Mouse (Mus musculus) heart, adult 2 months (tissue): ENCODE measurements at regions not wholly inside any gene's neighbourhood (a gene's known extent, or its start where the extent isn't known, plus 50 kb on each side); places are given as distances from the start of the nearest gene placed in this dataset.
A peak's percentile ranks its signal among the peaks of the same experiment; 100 is the strongest.

Source experiments
- DNase-seq, 2 experiments: peaks; one replicate each; pipeline ENCODE4 v3.0.0; 2021
- H3K27ac ChIP-seq: fragments of 200-600 bp; 2 replicates; pipeline ENCODE4 v1.8.1; 2022
- H3K27me3 ChIP-seq: fragments of 200-500 bp; 2 replicates; pipeline ENCODE4 v1.6.1; 2012; ENCODE audit warnings: mild to moderate bottlenecking, low read length, inconsistent platforms, mixed read lengths; ENCODE audit not compliant: control insufficient read depth, insufficient read depth
- H3K36me3 ChIP-seq: fragments of 200-500 bp; 2 replicates; pipeline ENCODE4 v1.6.1; 2012; ENCODE audit warnings: low read length, inconsistent platforms; ENCODE audit not compliant: control insufficient read depth, insufficient read depth
- H3K4me1 ChIP-seq: fragments of 200-500 bp; 2 replicates; pipeline ENCODE4 v1.6.1; 2011; ENCODE audit warnings: low read length; ENCODE audit not compliant: control insufficient read depth, insufficient read depth
- H3K4me3 ChIP-seq: fragments of 200-600 bp; 2 replicates; pipeline ENCODE4 v1.8.1; 2022
- H3K79me2 ChIP-seq: fragments of 200-500 bp; replicated peaks from 2 replicates; pipeline ENCODE4 v1.6.1; 2012; ENCODE audit warnings: mild to moderate bottlenecking, inconsistent platforms, low read length, moderate library complexity, mixed read lengths; ENCODE audit not compliant: control insufficient read depth, insufficient read depth
- H3K9ac ChIP-seq: fragments of 200-500 bp; 2 replicates; pipeline ENCODE4 v1.6.1; 2012; ENCODE audit warnings: low read depth, mild to moderate bottlenecking, control low read depth, inconsistent platforms, low read length, mixed read lengths
- CTCF ChIP-seq: fragments of 200-600 bp; IDR thresholded peaks from 2 replicates; pipeline ENCODE4 v1.8.1; 2022; ENCODE audit warnings: antibody characterized with exemption, mild to moderate bottlenecking, moderate library complexity
- EP300 ChIP-seq: fragments of 200-500 bp; IDR thresholded peaks from 2 replicates; pipeline ENCODE4 v1.6.1; 2011; ENCODE audit warnings: low read depth, low read length, control low read depth; ENCODE audit not compliant: insufficient read depth
- POLR2A ChIP-seq: fragments of 200-500 bp; IDR thresholded peaks from 2 replicates; pipeline ENCODE4 v1.6.1; 2011; ENCODE audit warnings: mild to moderate bottlenecking, low read depth, low read length, control low read depth; ENCODE audit not compliant: insufficient read depth
- WGBS: fragments of 180-500 bp; shearing (Covaris S2); methylation state at CpG from one replicate; pipeline ENCODE4 v1.1.7; 2018; 5-methylcytosine and 5-hydroxymethylcytosine counted together
- intact Hi-C: fragments of 180-260 bp; cut with DNase I; formaldehyde crosslinking; loops from one replicate; pipeline ENCODE4 v1.15.1; 2025

- H3K36me3 ChIP-seq: no peaks in the 10 kb centered on the region
- H3K27me3 ChIP-seq: no peaks in the 10 kb centered on the region
- no peaks in the 10 kb centered on the region for H3K4me1 ChIP-seq
- H3K27ac ChIP-seq: no peak overlapping the region
- WGBS: 89% methylated on average over 1 of the region's 1 CpGs
- no peak overlapping the region for H3K4me3 ChIP-seq
- TF ChIP-seq EP300 (no peak), POLR2A (no peak), CTCF (no peak)
- no peak overlapping the region for H3K9ac ChIP-seq
- no peaks in the 10 kb centered on the region for H3K79me2 ChIP-seq
- intact Hi-C loops: no loop called here
- DNase-seq: no peak
Measured at GRCm38 (mm10) chr15:67412394-67412793, 911.7 kb upstream of the Lrrc6 start.

DNA sequence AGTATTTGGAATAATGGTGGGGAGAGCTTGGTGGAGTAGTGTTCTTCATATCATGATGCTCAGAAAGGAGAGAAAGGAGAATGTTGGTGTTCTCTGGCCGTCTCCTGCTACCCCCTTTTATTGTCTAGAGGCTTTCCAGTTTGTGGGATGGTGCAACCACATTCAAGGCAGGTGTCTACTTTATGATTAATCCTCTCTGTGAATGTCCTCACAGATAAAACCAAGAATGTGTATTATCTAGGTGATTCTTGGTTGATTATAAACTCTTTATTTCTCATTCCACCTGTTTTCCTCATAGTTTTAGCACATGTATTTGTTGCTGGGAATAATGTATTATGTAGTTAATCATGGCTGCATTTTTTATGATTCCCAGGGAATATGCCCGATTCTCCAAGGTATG, 910.9 kb upstream of the Lrrc6 start:
- WGBS: 93% methylated on average over 2 of the region's 2 CpGs
- Histone ChIP-seq H3K4me1 (no peaks in the 10 kb centered on the region), H3K9ac (no peak overlapping the region), H3K79me2 (no peaks in the 10 kb centered on the region), H3K36me3 (no peaks in the 10 kb centered on the region), H3K27me3 (no peaks in the 10 kb centered on the region), H3K4me3 (no peak overlapping the region), H3K27ac (no peak overlapping the region)
- DNase-seq: no peak
- TF ChIP-seq EP300 (no peak), POLR2A (no peak)
- intact Hi-C loops: no loop called here

DNA sequence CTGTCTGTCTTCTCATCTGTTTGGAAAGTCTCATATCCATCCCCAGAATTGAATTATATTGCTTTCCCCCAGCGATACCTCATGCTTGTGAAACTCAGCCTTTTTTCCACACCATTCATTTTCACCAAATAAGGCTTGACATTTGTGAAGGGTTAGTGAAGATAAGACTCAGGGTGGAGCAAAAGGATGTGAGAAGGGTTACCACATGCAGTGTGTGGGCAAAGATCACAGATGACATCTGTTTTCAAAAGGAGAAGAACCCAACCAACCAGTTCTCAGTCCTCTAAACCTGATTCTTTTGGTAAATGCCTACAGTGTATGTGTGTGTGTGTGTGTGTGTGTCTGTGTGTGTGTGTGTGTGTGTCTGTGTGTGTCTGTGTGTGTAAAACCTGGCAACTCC, 909.3 kb upstream of the Lrrc6 start:
- Histone ChIP-seq H3K36me3 (no peaks in the 10 kb centered on the region), H3K4me1 (no peaks in the 10 kb centered on the region), H3K9ac (no peak overlapping the region), H3K4me3 (no peak overlapping the region), H3K27ac (no peak overlapping the region), H3K27me3 (no peaks in the 10 kb centered on the region), H3K79me2 (no peaks in the 10 kb centered on the region)
- 75% methylated on average over 1 of the region's 1 CpGs for WGBS
- intact Hi-C loops: no loop called here
- TF ChIP-seq POLR2A (no peak), CTCF (no peak), EP300 (no peak)
- no peak for DNase-seq

DNA sequence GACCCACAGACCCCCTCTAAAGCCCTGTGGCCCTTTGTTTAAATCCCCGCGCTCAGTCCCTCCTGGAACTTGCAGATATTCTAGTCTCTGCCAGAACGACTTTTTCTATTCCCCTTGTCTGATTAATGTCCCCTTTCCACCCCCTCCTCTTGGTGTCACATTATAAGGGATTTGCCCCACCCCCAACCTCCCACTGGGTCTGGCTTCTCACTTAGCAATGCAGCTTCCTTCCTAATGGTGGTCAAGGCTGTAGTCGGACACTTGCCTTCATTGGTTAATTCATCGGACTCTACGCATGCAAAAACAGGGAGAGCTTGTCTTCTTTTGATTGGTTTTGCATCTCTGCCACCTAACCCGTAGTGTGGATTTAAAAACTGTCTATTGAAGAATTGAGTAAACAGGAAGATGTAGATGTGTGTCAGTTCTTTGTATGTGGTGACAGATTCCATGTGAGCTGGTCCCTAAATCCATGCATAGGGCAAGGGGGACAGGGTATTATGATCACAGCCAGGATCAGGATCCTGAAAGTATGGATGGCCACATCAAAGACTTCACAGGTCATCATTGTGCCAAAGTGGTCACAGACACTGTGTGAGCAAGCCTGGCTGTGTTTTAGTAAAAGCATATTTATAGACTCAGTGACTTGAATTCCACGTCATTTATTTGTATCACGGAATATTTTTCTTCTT, 908.3 kb upstream of the Lrrc6 start:
- Histone ChIP-seq H3K4me1 (no peaks in the 10 kb centered on the region), H3K27ac (no peak overlapping the region), H3K9ac (no peak overlapping the region), H3K36me3 (no peaks in the 10 kb centered on the region), H3K27me3 (no peaks in the 10 kb centered on the region), H3K4me3 (no peak overlapping the region), H3K79me2 (no peaks in the 10 kb centered on the region)
- no peak for DNase-seq
- 70% methylated on average over 9 of the region's 9 CpGs for WGBS
- no peak for TF ChIP-seq CTCF
- TF ChIP-seq EP300: no peak
- no peak for TF ChIP-seq POLR2A
- intact Hi-C loops: no loop called here

- TF ChIP-seq CTCF (no peak), EP300 (no peak), POLR2A (no peak)
- no peaks in the 10 kb centered on the region for H3K79me2 ChIP-seq
- no peak overlapping the region for H3K4me3 ChIP-seq
- no peak overlapping the region for H3K9ac ChIP-seq
- intact Hi-C loops: no loop called here
- H3K27ac ChIP-seq: no peak overlapping the region
- H3K36me3 ChIP-seq: no peaks in the 10 kb centered on the region
- WGBS: 78% methylated on average over 2 of the region's 2 CpGs
- H3K4me1 ChIP-seq: no peaks in the 10 kb centered on the region
- no peak for DNase-seq
- H3K27me3 ChIP-seq: no peaks in the 10 kb centered on the region
Measured at GRCm38 (mm10) chr15:67407244-67407643, 906.5 kb upstream of the Lrrc6 start.

DNA sequence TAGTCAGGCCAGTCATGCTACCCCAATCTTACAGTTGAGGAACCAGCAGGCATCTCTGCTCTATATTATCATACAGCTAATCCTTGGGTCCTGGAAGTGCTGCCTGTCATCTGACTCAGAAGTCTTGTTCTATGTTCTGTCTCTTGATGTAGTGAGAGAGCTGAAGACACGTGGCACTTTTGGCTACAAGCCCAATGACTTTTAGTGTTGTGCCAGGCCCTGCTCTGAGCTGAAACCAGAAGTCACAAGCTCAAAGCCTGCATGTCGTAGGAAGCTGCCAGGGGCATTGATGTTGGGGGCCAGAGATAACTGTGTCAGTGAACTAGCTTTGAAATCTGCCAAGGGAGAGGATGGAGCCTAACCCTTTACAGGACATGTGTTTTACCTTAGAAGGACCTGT, 904.8 kb upstream of the Lrrc6 start:
- intact Hi-C loops: no loop called here
- 17% methylated on average over 2 of the region's 2 CpGs for WGBS

More for the DNA sequence above, 904.8 kb upstream of the Lrrc6 start:
- no peak overlapping the region for H3K27ac ChIP-seq
- no peaks in the 10 kb centered on the region for H3K79me2 ChIP-seq
- H3K9ac ChIP-seq: no peak overlapping the region
- no peaks in the 10 kb centered on the region for H3K36me3 ChIP-seq
- no peaks in the 10 kb centered on the region for H3K27me3 ChIP-seq
- TF ChIP-seq POLR2A (no peak), EP300 (0 out of 2 replicates have a peak, but pooled peaks have one; percentile 11), CTCF (no peak)
- no peaks in the 10 kb centered on the region for H3K4me1 ChIP-seq
- DNase-seq: peak in 1 of 2 experiments; percentile 54
- no peak overlapping the region for H3K4me3 ChIP-seq
